Mouse (Mus musculus): ENCODE measurements at regions not wholly inside any gene's neighbourhood (a gene's known extent, or its start where the extent isn't known, plus 50 kb on each side); places are given as distances from the start of the nearest gene placed in this dataset.
A peak's percentile ranks its signal among the peaks of the same experiment; 100 is the strongest.

DNA sequence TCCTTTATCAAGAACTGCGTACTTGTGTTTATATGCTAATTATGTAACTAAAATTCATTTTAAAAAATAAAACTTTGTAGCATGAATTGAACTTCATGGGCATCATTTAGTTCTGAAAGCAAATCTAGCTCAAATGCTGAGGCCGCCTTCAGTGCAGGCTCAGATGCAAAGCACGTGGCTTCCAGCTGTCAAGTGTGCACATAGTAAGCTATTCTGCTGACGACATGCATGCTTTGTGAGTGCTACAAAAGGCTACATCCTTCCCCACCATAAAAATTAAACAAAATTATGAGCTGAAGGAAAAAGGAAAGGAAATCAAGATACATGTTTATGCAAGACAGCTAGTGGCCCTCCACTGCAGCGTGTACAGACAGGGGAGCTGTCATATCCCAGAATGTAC lies 276.0 kb upstream of the Vstm2a start:
- DNase-seq (ENCODE audit: low spot score in 2 of 2), result no peak

DNA sequence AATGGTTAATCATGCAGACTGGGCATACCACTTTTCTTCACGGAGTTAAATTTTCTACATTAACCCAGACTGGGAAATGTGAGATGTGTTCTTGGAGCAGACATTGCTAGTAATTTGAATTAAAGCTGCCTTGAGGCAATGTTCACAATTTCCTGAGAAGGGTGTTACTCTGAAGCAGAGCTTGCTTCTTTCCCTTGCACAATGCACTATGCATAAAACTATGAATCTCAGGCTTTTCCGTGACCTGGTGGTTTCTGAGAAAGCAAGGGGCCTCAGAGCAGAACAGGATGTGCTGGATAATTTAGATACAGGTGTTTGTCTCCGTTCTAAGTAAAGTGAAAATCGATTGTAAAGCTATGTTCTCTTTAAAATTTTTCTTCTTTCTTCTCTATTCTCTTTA lies 273.0 kb upstream of the Vstm2a start:
- DNase-seq (ENCODE audit: low spot score in 2 of 2), result no peak

DNA sequence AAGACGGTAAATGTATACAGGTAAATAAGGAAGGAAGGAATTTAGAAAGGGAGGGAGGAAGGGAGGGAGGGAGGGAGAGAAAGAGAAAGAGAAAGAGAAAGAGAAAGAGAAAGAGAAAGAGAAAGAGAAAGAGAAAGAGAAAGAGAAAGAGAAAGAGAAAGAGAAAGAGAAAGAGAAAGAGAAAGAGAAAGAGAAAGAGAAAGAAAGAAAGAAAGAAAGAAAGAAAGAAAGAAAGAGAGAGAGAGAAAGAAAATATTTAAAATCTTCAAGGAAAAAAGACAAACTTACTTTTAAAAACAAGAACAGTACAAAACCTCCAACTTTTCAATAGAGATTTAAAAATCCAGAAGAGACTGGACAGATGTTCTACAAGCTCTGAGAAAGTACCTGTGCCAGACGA lies 261.1 kb upstream of the Vstm2a start:
- DNase-seq (ENCODE audit: low spot score in 2 of 2), result peak; percentile 28 to 29

DNA sequence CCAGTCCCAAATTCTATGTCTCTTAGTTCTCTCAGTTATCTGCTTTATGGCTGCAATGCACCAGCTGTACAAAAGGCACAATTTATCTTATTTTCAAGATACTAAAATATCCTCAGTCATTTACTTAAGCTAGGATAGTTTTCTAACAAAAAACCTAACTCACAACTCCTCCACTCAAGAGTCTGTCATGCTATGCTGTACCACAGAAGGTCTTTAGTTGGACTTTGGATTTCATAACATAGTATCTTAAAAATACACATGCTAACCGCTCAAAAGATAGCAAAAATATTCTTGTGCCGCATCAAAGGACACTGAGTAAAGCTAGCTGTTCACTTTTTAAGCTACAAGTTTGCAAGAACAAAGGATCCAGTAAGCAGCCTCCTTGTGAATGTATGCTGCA lies 255.6 kb upstream of the Vstm2a start:
- no peak for DNase-seq (ENCODE audit: low spot score in 2 of 2)
